Mouse (Mus musculus) retina, postnatal 7 days (tissue): ENCODE measurements at regions not wholly inside any gene's neighbourhood (a gene's known extent, or its start where the extent isn't known, plus 50 kb on each side); places are given as distances from the start of the nearest gene placed in this dataset.

Experiments
- DNase-seq: peaks from one replicate; pipeline ENCODE4 v3.0.0-alpha.2; 2012; ENCODE audit warnings: low read depth, low spot score

DNA sequence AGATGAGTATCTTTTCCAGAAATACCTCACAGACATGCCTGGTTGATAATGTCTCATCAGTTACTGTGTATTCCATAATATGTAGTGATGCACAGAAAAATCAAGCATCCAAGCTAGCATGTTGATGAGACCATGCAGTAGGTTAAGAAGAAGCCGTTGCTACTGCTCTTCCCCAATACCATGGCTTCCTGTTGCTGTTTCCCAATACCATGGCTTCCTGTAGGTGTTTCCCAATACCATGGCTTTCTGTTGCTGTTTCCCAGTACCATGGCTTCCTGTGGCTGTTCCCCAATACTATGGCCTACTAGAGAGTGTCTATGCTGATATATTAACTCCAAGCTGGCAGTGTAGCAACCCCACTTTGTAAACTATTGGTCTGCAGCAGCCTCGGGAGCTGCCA is 253.7 kb downstream of the Stim2 start:
- DNase-seq, result no peak

- DNase-seq, result no peak
These were observed 255.7 kb downstream of the Stim2 start for GRCm38 (mm10) chr5:54254005-54254404.

DNA sequence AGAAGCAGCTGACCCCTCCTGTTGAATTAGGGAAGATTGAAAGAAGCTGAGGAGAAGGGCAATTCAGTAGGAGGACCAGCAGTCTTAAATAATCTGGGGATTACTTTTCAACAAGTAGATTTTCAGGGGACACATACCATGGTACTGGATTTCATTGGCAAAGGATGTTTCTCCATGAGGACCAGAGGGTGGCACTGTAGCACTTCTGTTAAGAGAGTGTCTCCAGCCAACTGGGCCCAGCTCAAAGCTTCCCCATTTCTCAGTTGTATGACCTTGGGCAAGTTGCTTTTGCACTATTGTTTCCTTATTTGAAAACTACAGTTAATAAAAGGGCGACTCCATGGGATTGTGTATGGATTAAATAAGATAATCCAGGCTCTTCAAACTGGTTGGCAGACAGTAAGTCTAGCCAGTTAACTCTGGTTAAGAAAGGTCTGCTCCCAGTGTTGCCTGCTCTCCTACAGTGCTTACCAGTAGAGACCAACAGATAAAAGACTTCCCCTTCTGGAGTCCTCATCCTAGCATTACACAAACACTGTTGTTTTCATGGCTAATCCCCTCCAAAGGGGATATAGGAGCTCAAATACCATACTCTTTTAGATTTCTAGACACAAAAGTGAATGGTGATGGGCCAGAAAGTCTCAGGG is 259.9 kb downstream of the Stim2 start:
- peak; percentile 25 for DNase-seq

DNA sequence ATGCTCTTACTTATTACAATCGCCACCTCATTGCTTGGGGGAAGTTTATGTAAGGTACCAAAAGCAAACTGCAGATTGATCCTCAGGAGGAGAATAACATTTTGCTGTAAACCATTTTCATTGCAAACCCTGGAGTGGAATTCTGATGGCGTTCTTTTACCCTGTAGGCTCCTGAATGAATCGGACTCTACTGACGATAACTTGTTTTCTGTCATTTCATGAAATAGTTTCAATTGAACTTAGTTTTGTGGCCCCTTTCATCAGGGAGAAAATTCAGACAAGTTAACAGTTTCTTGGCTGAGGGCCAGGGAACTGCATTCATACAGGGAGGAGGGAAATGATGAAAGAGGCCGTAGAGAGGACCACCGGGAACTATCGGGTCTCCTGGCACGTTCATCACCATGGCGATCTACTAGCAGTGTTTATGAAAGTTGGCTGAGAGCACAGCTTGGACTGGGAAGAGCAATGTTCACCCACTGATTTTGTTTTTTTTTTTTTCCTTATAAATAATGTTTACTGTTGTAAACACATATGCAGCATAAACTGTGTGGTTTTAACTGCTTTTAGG is 266.7 kb downstream of the Stim2 start:
- no peak for DNase-seq

DNA sequence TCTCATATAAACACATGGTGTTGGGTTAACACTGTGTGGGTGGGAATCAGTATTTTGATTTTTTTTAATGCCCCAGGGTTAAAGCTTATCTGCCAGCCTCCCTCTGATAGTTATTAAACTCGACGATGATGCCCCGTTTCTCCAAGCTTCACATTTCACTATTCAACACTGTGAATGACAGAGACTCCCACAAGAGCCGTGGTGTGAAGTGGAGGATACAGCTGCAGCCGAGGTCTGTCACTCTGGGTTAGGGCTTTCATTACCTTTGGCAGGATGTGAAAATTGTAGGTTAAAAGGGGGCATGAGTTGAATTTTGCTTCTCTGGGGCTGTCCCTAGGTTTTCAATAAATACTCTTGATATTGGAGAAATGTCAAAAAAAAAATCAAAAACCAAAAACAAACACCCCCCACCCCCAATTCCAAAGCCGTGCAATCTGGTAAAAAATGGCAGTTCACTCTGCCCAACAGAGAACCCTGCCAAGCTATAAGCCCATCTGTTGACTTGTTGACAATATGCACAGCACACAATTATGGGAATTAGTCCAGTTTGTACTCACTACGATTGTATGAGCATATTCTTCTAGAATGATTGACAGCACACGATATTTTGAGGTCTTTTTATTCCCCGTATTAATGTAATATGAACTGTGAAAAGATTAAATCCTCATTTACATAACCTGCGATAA is 269.7 kb downstream of the Stim2 start:
- DNase-seq, result no peak

DNA sequence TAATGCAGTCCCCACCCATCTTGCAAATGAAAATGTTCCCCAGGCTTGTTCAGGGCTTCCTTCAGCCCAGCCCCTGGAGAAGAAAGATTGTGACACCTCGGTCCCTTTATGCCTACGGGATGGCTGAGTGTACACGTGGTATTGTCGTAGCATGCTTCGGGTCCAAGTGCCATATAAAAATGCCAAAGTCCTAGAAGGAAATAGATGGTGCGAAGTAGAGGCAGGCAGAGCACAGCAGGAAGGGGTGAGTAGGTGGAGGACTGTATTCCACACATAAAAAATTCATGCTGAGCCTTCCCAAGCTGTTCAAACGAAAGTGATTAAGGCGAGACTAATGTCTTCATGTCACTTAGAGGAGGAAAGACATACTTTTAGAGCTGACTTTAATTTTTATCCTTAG is 281.1 kb downstream of the Stim2 start:
- no peak for DNase-seq

- no peak for DNase-seq
These were observed 282.4 kb downstream of the Stim2 start for GRCm38 (mm10) chr5:54280670-54281069.

GRCm38 (mm10) chr5:54281121-54281520 is 282.8 kb downstream of the Stim2 start:
- DNase-seq, result no peak

DNA sequence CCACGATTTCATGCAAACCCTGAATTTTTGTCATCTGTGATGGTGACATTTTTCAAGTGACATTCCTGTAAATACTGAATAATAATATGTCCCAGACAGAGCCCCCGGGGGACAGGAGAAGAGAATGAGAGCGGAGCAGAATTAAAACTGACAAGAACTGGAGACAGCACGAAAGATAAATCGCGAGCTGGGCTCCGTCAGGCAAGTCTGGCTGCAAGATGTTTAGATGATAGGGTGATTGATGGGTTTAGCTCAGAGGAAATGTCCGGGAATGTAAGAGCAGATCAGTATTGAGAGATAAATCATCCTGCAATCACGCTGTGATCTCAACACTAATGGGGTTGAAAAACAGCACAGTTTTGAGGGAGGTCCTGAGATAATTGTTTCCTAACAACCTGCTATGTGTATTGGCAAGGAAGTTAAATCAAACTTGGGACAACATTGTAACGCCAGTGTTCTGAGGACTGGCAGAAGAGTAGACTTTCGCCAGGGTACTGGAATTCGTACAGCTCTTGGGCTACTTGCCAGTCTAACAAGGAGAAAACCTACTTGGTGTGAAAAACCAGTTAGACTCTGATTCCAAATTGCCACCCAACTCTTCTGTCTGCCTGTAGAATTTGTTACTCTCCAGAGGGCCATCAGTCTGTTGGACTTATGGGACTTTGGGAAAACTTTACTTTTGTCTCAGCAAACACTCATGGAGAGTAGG is 292.2 kb downstream of the Stim2 start:
- no peak for DNase-seq

DNA sequence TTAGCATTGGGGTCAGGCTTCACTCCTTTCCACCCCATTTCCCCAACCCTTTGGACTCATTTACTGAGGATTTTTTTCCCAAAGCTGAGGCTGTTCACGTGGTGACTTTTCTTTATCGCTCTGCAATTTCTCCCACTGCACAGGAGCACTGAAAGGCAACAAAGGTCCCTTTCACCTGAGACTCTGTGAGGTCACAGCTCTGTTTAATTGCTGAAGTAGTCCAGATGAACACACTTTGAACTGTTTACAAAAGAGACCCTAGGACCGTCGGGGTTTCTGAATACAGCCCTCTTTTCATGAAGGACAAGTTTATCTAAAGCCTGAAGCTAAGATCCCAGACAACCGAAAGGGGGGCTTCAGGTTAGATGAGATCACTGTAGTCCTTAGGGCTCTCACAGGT is 293.6 kb downstream of the Stim2 start:
- DNase-seq, result no peak

- no peak for DNase-seq
These were observed 315.5 kb downstream of the Stim2 start for GRCm38 (mm10) chr5:54313660-54314279.

- no peak for DNase-seq
These were observed 332.1 kb downstream of the Stim2 start for GRCm38 (mm10) chr5:54330415-54330814.

DNA sequence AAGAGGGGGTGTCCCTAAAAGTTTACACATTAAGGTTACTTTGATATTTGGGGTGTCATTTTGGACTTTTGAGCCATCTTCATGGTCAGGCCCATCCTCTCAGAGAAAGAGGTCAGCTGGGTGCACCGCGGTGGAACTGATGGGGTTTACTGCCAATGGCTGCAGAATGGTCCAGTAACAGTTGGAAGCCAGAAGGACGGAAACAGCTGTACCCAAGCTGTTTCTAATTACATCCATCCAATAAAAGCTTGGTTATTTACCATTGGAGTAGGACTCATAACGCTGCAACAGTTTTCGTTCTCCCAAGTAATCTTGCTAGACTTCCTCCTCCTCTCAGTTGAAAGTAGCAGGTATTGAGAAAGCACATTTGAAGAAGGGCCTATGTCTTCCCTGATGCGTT is 344.7 kb downstream of the Stim2 start:
- DNase-seq, result no peak

DNA sequence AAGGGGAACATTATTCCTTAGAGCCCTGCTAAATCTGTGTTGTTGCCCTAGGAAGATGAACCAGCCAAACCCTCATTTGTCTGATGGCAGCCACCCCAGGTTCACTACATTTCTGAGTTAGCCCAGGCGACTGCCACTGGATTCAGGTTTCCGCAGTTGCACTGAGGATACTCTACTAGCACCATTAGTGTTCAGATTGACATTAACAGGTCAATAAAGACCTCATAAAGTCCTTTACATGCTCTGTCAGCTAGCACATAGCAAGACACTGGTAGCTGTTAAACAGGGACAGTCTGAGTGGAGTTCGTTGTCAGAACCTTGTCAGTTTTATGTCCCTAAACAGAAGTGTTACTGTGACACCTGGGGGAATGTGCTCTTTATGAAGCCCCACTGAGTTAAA is 345.1 kb downstream of the Stim2 start:
- DNase-seq, result no peak

GRCm38 (mm10) chr5:54348820-54349596 is 350.7 kb downstream of the Stim2 start:
- no peak for DNase-seq

GRCm38 (mm10) chr5:54349775-54350332 is 351.6 kb downstream of the Stim2 start:
- no peak for DNase-seq

GRCm38 (mm10) chr5:54356105-54356504 is 357.8 kb downstream of the Stim2 start:
- no peak for DNase-seq

DNA sequence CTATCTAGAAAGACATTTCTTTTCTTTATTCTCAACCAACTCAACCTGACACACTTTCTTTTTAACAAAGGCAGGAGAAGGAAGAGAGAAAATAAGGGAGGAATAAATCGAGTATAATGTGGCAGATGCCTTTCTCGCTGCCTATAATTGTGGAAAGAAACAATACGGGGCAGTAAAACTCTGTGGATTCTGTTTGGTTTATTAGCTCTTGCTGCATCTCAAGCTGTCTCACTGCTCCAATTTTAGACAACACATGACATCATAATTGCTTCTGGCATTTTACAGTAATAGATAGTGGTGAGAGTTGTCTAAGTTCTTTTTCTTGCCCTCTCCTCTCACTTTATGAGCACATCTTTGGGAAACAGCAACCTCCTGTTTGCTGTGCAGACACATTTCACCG is 359.2 kb downstream of the Stim2 start:
- no peak for DNase-seq

GRCm38 (mm10) chr5:54358221-54358620 is 359.9 kb downstream of the Stim2 start:
- no peak for DNase-seq
